15 mouse cellular contexts compared by ENCODE assay signal in genomic region chr19:20706747-20707146, GRCm38 (mm10). TPM values are rescaled to one million over a fixed set of nuclear protein-coding genes. Genes with fewer than 3 reads are reported as not detected.
DNase-seq lines count a peak whose midpoint lies in the region; ATAC-seq lines count a peak whose summit lies in the region.
"Had no signal": no experiment of that assay in that cellular context is flagged by ENCODE, and none has a peak within 500 bp of the region (broad histone marks: within the 10 kb centered on the region; RNA-seq: fewer than 3 reads in every experiment).

No protein-coding gene starts in this region.

- peak; percentile 79 for ATAC-seq in common myeloid progenitor, adult 5-6 weeks (replicated peaks; ENCODE audit: low read depth, poor library complexity, severe bottlenecking)
- peak; percentile 66 for ATAC-seq in megakaryocyte progenitor cell, adult 5-6 weeks (replicated peaks; ENCODE audit: poor library complexity)
- ATAC-seq: forebrain, embryonic 15.5 days had no signal

- DNase-seq in kidney, adult 9 months = peak; percentile 49
- DNase-seq in kidney, postnatal 14 days = no peak
- DNase-seq in 416B (ENCODE audit: low read depth) = peak; percentile 12
- no peak for DNase-seq in liver
- DNase-seq in T-cell, adult 2 months (ENCODE audit: low spot score) = no peak
- DNase-seq: adrenal gland, adult 8-10 months; adrenal gland, postnatal 36 days; cerebellum, adult 11 months; cerebellum, adult 8-10 months; cerebellum, postnatal 14 days; heart, adult 2 months; heart, postnatal 14 days had no signal

RNA-seq across cellular contexts. Expression of gene Aldh1a7, which starts 20.6 kb away (rescaled TPM):
- 17.1 and 18.0 TPM in 2 replicates for total RNA-seq in common myeloid progenitor, adult 5-6 weeks (2017)
- 2.7 and 6.7 TPM in 2 replicates for total RNA-seq in megakaryocyte progenitor cell, adult 5-6 weeks (2015)
- total RNA-seq in megakaryocyte progenitor cell, adult 5-6 weeks (2017) = 4.8 and 7.3 TPM in 2 replicates

Comparison
In these comparisons a context has a peak if more than half of its experiments do, and no peak if none do; other contexts are left out.
1. DNase-seq: peak in kidney, adult 9 months (single experiment) and 416B (single experiment); none in kidney, postnatal 14 days (single experiment), liver (single experiment) and T-cell, adult 2 months (single experiment).